Mouse (Mus musculus): Measurements from ENCODE around the gene Ly6g5c. TPM values are rescaled to one million over a fixed set of nuclear protein-coding genes. Genes with fewer than 3 reads are reported as not detected.
A peak's percentile ranks its signal among the peaks of the same experiment; 100 is the strongest.

The Ly6g5c gene
- polyA plus RNA-seq, 1 experiment from 2014 or later = not detected

GRCm38 (mm10) chr17:35101161-35101560 is 6.9 kb upstream of the Ly6g5c start:
- peaks cover 77% of the 10 kb centered on the region for H3K36me3 ChIP-seq

GRCm38 (mm10) chr17:35102299-35102698 is 5.8 kb upstream of the Ly6g5c start:
- H3K9ac ChIP-seq (replicated peaks) = no peak overlapping the region
- no peak for ATAC-seq (ENCODE audit: low FRiP score)
- H3K4me2 ChIP-seq = no peak overlapping the region
- no peaks in the 10 kb centered on the region for H3K27me3 ChIP-seq (replicated peaks)
- no peaks in the 10 kb centered on the region for H3K9me3 ChIP-seq (replicated peaks)
- peaks cover 66% of the 10 kb centered on the region for H3K36me3 ChIP-seq
- no peak overlapping the region for H3K27ac ChIP-seq (replicated peaks)
- no peak overlapping the region for H3K4me3 ChIP-seq (replicated peaks)
- H3K4me1 ChIP-seq = peaks cover 4% of the 10 kb centered on the region; the same call in 1 of the 2 replicates
- 78% methylated on average over 8 of the region's 8 CpGs for WGBS

More at GRCm38 (mm10) chr17:35101161-35101560, 6.9 kb upstream of the Ly6g5c start:
- Histone ChIP-seq H3K27me3 (replicated peaks) (no peaks in the 10 kb centered on the region), H3K4me3 (replicated peaks) (no peak overlapping the region), H3K9ac (replicated peaks) (no peak overlapping the region), H3K4me2 (no peak overlapping the region), H3K9me3 (replicated peaks) (no peaks in the 10 kb centered on the region), H3K4me1 (peaks cover 4% of the 10 kb centered on the region; the same call in 1 of the 2 replicates), H3K27ac (replicated peaks) (no peak overlapping the region)
- 94% methylated on average over 11 of the region's 11 CpGs for WGBS
- no peak for ATAC-seq (ENCODE audit: low FRiP score)

- Histone ChIP-seq H3K9me3 (replicated peaks) (no peaks in the 10 kb centered on the region), H3K36me3 (peaks cover 58% of the 10 kb centered on the region), H3K27me3 (replicated peaks) (no peaks in the 10 kb centered on the region), H3K4me1 (peaks cover 4% of the 10 kb centered on the region; the same call in 1 of the 2 replicates), H3K9ac (replicated peaks) (no peak overlapping the region), H3K4me3 (replicated peaks) (no peak overlapping the region), H3K4me2 (no peak overlapping the region), H3K27ac (replicated peaks) (no peak overlapping the region)
- WGBS = 76% methylated on average over 6 of the region's 6 CpGs
- no peak for ATAC-seq (ENCODE audit: low FRiP score)
Observed at GRCm38 (mm10) chr17:35103221-35103690, 4.8 kb upstream of the Ly6g5c start.

DNA sequence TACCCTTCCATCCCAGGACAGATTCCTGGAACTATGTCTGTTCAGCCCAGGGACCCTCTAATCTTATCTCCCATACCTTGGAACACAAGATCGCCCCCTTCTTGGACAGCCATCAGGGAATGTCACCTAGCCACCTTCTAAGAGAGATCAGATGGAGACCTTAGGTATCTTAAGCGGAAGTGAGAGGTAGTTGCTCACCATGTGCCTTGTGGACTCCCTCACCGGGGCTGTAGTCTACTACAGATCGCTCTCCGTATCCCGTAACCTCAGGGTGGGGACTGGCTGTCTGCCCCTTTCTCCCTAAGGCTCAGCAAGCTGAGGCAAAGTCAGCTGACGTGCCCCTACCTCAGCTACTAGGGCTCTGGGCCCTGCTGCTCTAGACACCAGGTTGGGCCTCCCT is 4.0 kb upstream of the Ly6g5c start:
- Histone ChIP-seq H3K9ac (replicated peaks) (no peak overlapping the region), H3K36me3 (peaks cover 51% of the 10 kb centered on the region), H3K27ac (replicated peaks) (no peak overlapping the region), H3K9me3 (replicated peaks) (no peaks in the 10 kb centered on the region), H3K4me3 (replicated peaks) (no peak overlapping the region), H3K27me3 (replicated peaks) (no peaks in the 10 kb centered on the region), H3K4me1 (peaks cover 4% of the 10 kb centered on the region; the same call in 1 of the 2 replicates), H3K4me2 (no peak overlapping the region)
- ATAC-seq (ENCODE audit: low FRiP score) = no peak
- 96% methylated on average over 7 of the region's 7 CpGs for WGBS

- no peak overlapping the region for H3K9ac ChIP-seq (replicated peaks)
Observed at GRCm38 (mm10) chr17:35104754-35105153, 3.3 kb upstream of the Ly6g5c start.

DNA sequence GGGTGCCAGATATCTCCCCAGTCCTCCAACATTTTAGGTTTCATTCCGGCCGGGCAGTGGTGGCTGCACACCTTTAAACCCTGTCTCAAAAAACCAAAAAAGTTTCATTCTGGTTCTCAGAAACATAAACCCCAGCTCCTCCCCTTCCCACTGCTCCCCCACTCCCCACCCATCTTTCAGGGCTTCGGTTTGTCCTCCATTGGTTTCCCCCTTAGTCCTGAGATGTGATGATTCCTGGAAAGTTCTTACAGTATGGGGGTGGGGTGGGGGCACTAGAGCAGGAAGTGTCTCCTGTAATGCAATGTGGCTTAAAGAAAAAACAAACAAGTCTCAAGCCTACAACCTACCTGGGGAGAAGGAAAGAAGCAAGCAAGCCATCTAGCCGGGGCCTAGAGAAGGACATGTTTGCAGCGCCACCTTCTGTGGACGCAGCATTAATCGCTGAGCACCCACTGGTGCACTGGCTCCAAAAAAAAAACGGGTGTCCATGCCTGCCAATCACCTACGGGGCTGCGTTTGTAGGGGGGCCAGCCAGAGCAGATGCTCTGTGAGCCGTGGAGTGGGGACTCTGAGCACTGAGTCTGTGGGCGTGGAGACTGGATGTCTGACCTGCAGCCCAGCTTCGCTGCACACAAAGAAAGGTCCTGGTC is 2.2 kb upstream of the Ly6g5c start:
- Histone ChIP-seq H3K4me2 (peak overlapping the region; percentile 31), H3K27me3 (replicated peaks) (no peaks in the 10 kb centered on the region), H3K9ac (replicated peaks) (no peak overlapping the region), H3K36me3 (peaks cover 34% of the 10 kb centered on the region), H3K4me1 (peaks cover 4% of the 10 kb centered on the region; the same call in 1 of the 2 replicates), H3K27ac (replicated peaks) (no peak overlapping the region), H3K4me3 (replicated peaks) (no peak overlapping the region), H3K9me3 (replicated peaks) (no peaks in the 10 kb centered on the region)
- WGBS = 25% methylated on average over 13 of the region's 13 CpGs
- no peak for ATAC-seq (ENCODE audit: low FRiP score)

More at GRCm38 (mm10) chr17:35104754-35105153, 3.3 kb upstream of the Ly6g5c start:
- H3K36me3 ChIP-seq = peaks cover 44% of the 10 kb centered on the region
- H3K9me3 ChIP-seq (replicated peaks) = no peaks in the 10 kb centered on the region
- no peak overlapping the region for H3K27ac ChIP-seq (replicated peaks)
- ATAC-seq (ENCODE audit: low FRiP score) = no peak
- peaks cover 4% of the 10 kb centered on the region; the same call in 1 of the 2 replicates for H3K4me1 ChIP-seq
- no peaks in the 10 kb centered on the region for H3K27me3 ChIP-seq (replicated peaks)
- H3K4me2 ChIP-seq = no peak overlapping the region
- WGBS = 80% methylated on average over 6 of the region's 6 CpGs
- H3K4me3 ChIP-seq (replicated peaks) = no peak overlapping the region

- Histone ChIP-seq H3K27ac (replicated peaks) (no peak overlapping the region), H3K4me3 (replicated peaks) (no peak overlapping the region), H3K9ac (replicated peaks) (no peak overlapping the region), H3K9me3 (replicated peaks) (no peaks in the 10 kb centered on the region), H3K4me2 (no peak overlapping the region), H3K27me3 (replicated peaks) (no peaks in the 10 kb centered on the region), H3K4me1 (peaks cover 4% of the 10 kb centered on the region; the same call in 1 of the 2 replicates), H3K36me3 (peaks cover 28% of the 10 kb centered on the region)
- no peak for ATAC-seq (ENCODE audit: low FRiP score)
- WGBS = 72% methylated on average over 3 of the region's 3 CpGs
Observed at GRCm38 (mm10) chr17:35106522-35106921, 1.6 kb upstream of the Ly6g5c start.

DNA sequence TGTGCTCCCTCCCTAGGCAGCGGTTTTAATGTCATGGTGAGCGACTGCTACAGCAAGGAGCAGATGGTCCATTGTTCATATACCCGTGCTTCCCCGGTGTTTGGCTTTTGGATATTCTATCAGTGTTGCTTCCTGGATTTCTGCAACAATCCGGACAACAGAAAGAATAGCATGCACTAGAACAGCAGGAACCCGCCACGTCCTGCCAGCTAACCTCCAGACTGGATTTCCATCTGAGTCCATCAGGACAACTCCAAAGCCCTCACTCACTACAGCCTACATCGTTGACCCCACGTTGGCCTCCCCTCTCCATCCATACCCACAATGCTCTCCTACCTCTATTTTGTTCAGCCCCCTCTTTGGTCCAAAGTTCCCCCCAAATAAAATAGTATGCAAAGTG is 3.7 kb downstream of the Ly6g5c start:
- WGBS = 75% methylated on average over 9 of the region's 9 CpGs
- H3K4me1 ChIP-seq = no peaks in the 10 kb centered on the region
- ATAC-seq (ENCODE audit: low FRiP score) = no peak
- H3K27ac ChIP-seq (replicated peaks) = no peak overlapping the region
- H3K36me3 ChIP-seq = peaks cover 29% of the 10 kb centered on the region
- no peak overlapping the region for H3K4me3 ChIP-seq (replicated peaks)
- H3K27me3 ChIP-seq (replicated peaks) = no peaks in the 10 kb centered on the region
- H3K9me3 ChIP-seq (replicated peaks) = no peaks in the 10 kb centered on the region
- no peak overlapping the region for H3K4me2 ChIP-seq
- H3K9ac ChIP-seq (replicated peaks) = no peak overlapping the region

GRCm38 (mm10) chr17:35115046-35116019 is 7.3 kb downstream of the Ly6g5c start, which contains the start of gene Ly6g5b:
Ly6g5b (minus strand) TSS chr17:35115428.
- no peak within 1 kb of the TSS for H3K9ac ChIP-seq (replicated peaks)
- H3K4me2 ChIP-seq = no peak within 1 kb of the TSS
- no peak within 1 kb of the TSS for H3K27ac ChIP-seq (replicated peaks)
- 85% methylated on average over 8 of the region's 8 CpGs for WGBS
- H3K4me3 ChIP-seq (replicated peaks) = no peak within 1 kb of the TSS
- peaks cover 9% of the 10 kb centered on the region for H3K4me1 ChIP-seq
- ATAC-seq (ENCODE audit: low FRiP score) = no peak
- H3K9me3 ChIP-seq (replicated peaks) = no peaks in the 10 kb centered on the region
- H3K36me3 ChIP-seq = peaks cover 54% of the 10 kb centered on the region
- H3K27me3 ChIP-seq (replicated peaks) = no peaks in the 10 kb centered on the region

DNA sequence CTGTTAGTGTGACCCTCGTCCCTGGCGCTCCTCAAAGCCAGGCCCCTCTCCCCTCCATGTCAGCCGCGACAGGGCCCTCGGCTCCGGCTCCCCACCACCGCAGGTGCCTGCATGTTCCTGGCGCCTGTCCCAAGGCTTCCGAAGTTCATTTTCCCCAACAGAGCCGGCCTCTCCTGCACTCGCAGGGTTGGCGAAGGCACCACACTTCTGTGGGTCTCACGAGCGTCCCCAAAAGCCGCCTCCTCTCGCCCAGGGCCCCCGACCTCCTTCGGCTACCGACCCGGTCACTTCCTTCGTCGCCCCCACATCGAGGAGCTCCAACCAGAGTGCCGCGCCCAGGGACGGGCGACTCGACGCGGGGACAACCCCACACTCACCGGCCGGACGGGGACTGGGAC is 12.7 kb downstream of the Ly6g5c start:
- Histone ChIP-seq H3K27ac (replicated peaks) (peak overlapping the region; percentile 80), H3K9me3 (replicated peaks) (no peaks in the 10 kb centered on the region), H3K9ac (replicated peaks) (peak overlapping the region; percentile 95), H3K27me3 (replicated peaks) (no peaks in the 10 kb centered on the region), H3K36me3 (peaks cover 45% of the 10 kb centered on the region), H3K4me2 (peak overlapping the region; percentile 97), H3K4me1 (peaks cover 35% of the 10 kb centered on the region), H3K4me3 (replicated peaks) (peak overlapping the region; percentile 95)
- no peak; the same call in 1 of the 2 replicates for ATAC-seq (ENCODE audit: low FRiP score)
- under 1% methylated on average over 33 of the region's 33 CpGs for WGBS

- under 1% methylated on average over 50 of the region's 50 CpGs for WGBS
- Histone ChIP-seq H3K4me2 (peak within 1 kb of the TSS; percentile 97), H3K4me3 (replicated peaks) (peak within 1 kb of the TSS; percentile 95), H3K27me3 (replicated peaks) (no peaks in the 10 kb centered on the region), H3K9me3 (replicated peaks) (no peaks in the 10 kb centered on the region), H3K36me3 (peaks cover 40% of the 10 kb centered on the region), H3K9ac (replicated peaks) (peak within 1 kb of the TSS; percentile 95), H3K4me1 (peaks cover 40% of the 10 kb centered on the region), H3K27ac (replicated peaks) (peak within 1 kb of the TSS; percentile 93)
- peak; percentile 94 for ATAC-seq (ENCODE audit: low FRiP score)
Observed at GRCm38 (mm10) chr17:35121143-35121799, 13.2 kb downstream of the Ly6g5c start, which contains the start of gene Gpank1. Gpank1 (plus strand) TSS chr17:35121455.

Measured in neural tube, embryonic 15.5 days (tissue).